Mouse (Mus musculus): ENCODE results near the gene Gm20458. TPM values are rescaled to one million over a fixed set of nuclear protein-coding genes. Genes with fewer than 3 reads are reported as not detected.

Gene Gm20458
- total RNA-seq, 2 experiments from 2014 or later = 2.5 to 4.8 TPM

Other genes starting within 250 kb of the Gm20458 start
- gene Wfdc15b, start 239.3 kb upstream of the Gm20458 start, total RNA-seq (2021) = not detected
- gene Svs2, start 222.5 kb upstream of the Gm20458 start, total RNA-seq (2021) = not detected
- gene Svs3b, start 204.3 kb upstream of the Gm20458 start, total RNA-seq (2021) = not detected
- not detected for gene Svs4, start 182.5 kb upstream of the Gm20458 start, total RNA-seq (2021)
- not detected for gene Svs3a, start 171.7 kb upstream of the Gm20458 start, total RNA-seq (2021)
- gene Svs6, start 144.2 kb upstream of the Gm20458 start, total RNA-seq (2021) = not detected
- under 1 TPM in 1 of 2 experiments, not detected in 1; 0.45 TPM for gene Svs5, start 128.2 kb upstream of the Gm20458 start, total RNA-seq (2021)
- 10 to 100 TPM in 1 of 2 experiments, 1 to 10 TPM in 1; 9.1 to 13.2 TPM for gene Slpi, start 71.9 kb upstream of the Gm20458 start, total RNA-seq (2021)
- under 1 TPM in 1 of 2 experiments, not detected in 1; 0.15 TPM for gene Rbpjl, start 57.8 kb upstream of the Gm20458 start, total RNA-seq (2021)
- gene Matn4, start 55.8 kb upstream of the Gm20458 start, total RNA-seq (2021) = 1 to 10 TPM; 2.3 to 2.7 TPM
- 100 to 1,000 TPM; 101 to 246 TPM for gene Sdc4, start 17.1 kb upstream of the Gm20458 start, total RNA-seq (2021)
- gene Sys1, start 4.0 kb upstream of the Gm20458 start, total RNA-seq (2021) = 10 to 100 TPM; 31.7 to 34.5 TPM
- not detected for gene Trp53tg5, start 12.8 kb downstream of the Gm20458 start, total RNA-seq (2021)
- 10 to 100 TPM; 13.1 to 20.5 TPM for gene Dbndd2, start 25.1 kb downstream of the Gm20458 start, total RNA-seq (2021)
- 10 to 100 TPM; 87.4 to 93.0 TPM for gene Pigt, start 36.6 kb downstream of the Gm20458 start, total RNA-seq (2021)
- 1 to 10 TPM; 1.9 to 2.9 TPM for gene Wfdc2, start 101.4 kb downstream of the Gm20458 start, total RNA-seq (2021)
- gene Spint3, start 112.5 kb downstream of the Gm20458 start, total RNA-seq (2021) = not detected
- gene Wfdc6a, start 124.5 kb downstream of the Gm20458 start, total RNA-seq (2021) = 1 to 10 TPM in 1 of 2 experiments, under 1 TPM in 1; 0.51 to 1.0 TPM
- gene Eppin, start 132.6 kb downstream of the Gm20458 start, total RNA-seq (2021) = not detected
- gene Wfdc6b, start 152.6 kb downstream of the Gm20458 start, total RNA-seq (2021) = not detected
- under 1 TPM in 1 of 2 experiments, not detected in 1; 0.09 TPM for gene Wfdc8, start 152.7 kb downstream of the Gm20458 start, total RNA-seq (2021)
- gene Wfdc16, start 177.8 kb downstream of the Gm20458 start, total RNA-seq (2021) = not detected
- gene Wfdc10, start 195.1 kb downstream of the Gm20458 start, total RNA-seq (2021) = not detected
- gene Wfdc9, start 195.6 kb downstream of the Gm20458 start, total RNA-seq (2021) = not detected
- not detected for gene Wfdc11, start 213.1 kb downstream of the Gm20458 start, total RNA-seq (2021)
- gene Wfdc13, start 224.1 kb downstream of the Gm20458 start, total RNA-seq (2021) = not detected
- not detected for gene Spint4, start 237.5 kb downstream of the Gm20458 start, total RNA-seq (2021)

All from adrenal gland, postnatal 10 days (tissue).